Mouse (Mus musculus) midbrain, embryonic 15.5 days (tissue): Measurements from ENCODE around the gene Minos1. TPM values are rescaled to one million over a fixed set of nuclear protein-coding genes. Genes with fewer than 3 reads are reported as not detected.

ENCODE experiments used
- ATAC-seq: fragments of 200-750 bp; cut with Nextera tagmentation; replicated peaks from 2 replicates; pipeline ENCODE4 v1.8.0; 2017; ENCODE audit warnings: moderate TSS enrichment
- H3K27ac ChIP-seq: fragments of 300-500 bp; sonication (generic); 2 replicates; pipeline ENCODE4 v1.5.1; 2015; ENCODE audit warnings: mild to moderate bottlenecking, inconsistent platforms
- H3K27me3 ChIP-seq: fragments of 300-500 bp; sonication (generic); replicated peaks from 2 replicates; pipeline ENCODE4 v1.6.1; 2015; ENCODE audit warnings: inconsistent platforms
- H3K36me3 ChIP-seq: fragments of 300-500 bp; sonication (generic); replicated peaks from 2 replicates; pipeline ENCODE4 v1.6.1; 2015; ENCODE audit warnings: inconsistent platforms
- H3K4me1 ChIP-seq: fragments of 300-500 bp; sonication (generic); 2 replicates; pipeline ENCODE4 v1.6.1; 2015; ENCODE audit warnings: inconsistent platforms
- H3K4me2 ChIP-seq: fragments of 300-500 bp; sonication (generic); 2 replicates; pipeline ENCODE4 v1.6.1; 2015; ENCODE audit warnings: inconsistent platforms, mild to moderate bottlenecking, moderate library complexity
- H3K4me3 ChIP-seq: fragments of 300-500 bp; sonication (generic); 2 replicates; pipeline ENCODE4 v1.5.1; 2015; ENCODE audit warnings: mild to moderate bottlenecking, inconsistent platforms
- H3K9ac ChIP-seq: fragments of 300-500 bp; sonication (generic); 2 replicates; pipeline ENCODE4 v1.6.1; 2015; ENCODE audit warnings: mild to moderate bottlenecking, inconsistent platforms
- H3K9me3 ChIP-seq: fragments of 300-500 bp; sonication (generic); 2 replicates; pipeline ENCODE4 v1.6.1; 2016; ENCODE audit warnings: inconsistent platforms
- WGBS: fragments of 180-500 bp; shearing (Covaris S2); methylation state at CpG from one replicate; pipeline ENCODE4 v1.1.7; 2015; ENCODE audit warnings: mixed read lengths; 5-methylcytosine and 5-hydroxymethylcytosine counted together
- polyA plus RNA-seq: library from polyadenylated mRNA; unstranded; fragments of >200 nt; fragmentation: Nextera tagmentation; extraction: Ambion mirVana; gene quantifications from 2 replicates; pipeline ENCODE4 v1.2.1, GENCODE M21; 2015

Minos1 gene
- polyA plus RNA-seq, 1 experiment from 2014 or later, result 323 TPM

GRCm38 (mm10) chr4:139112482-139112881, 18.4 kb downstream of the Minos1 start:
- 67% methylated on average over 3 of the region's 3 CpGs for WGBS
- no peak for ATAC-seq
- H3K36me3 ChIP-seq, result no peaks in the 10 kb centered on the region
- H3K9ac ChIP-seq, result no peak overlapping the region
- H3K27ac ChIP-seq, result no peak overlapping the region
- peaks cover 17% of the 10 kb centered on the region for H3K4me1 ChIP-seq
- H3K4me3 ChIP-seq, result no peak overlapping the region
- no peaks in the 10 kb centered on the region for H3K27me3 ChIP-seq
- no peaks in the 10 kb centered on the region for H3K9me3 ChIP-seq
- H3K4me2 ChIP-seq, result no peak overlapping the region

- no peak overlapping the region for H3K9ac ChIP-seq
- H3K9me3 ChIP-seq, result no peaks in the 10 kb centered on the region
- no peaks in the 10 kb centered on the region for H3K27me3 ChIP-seq
- WGBS, result 63% methylated on average over 3 of the region's 3 CpGs
- no peak overlapping the region for H3K4me3 ChIP-seq
- no peak overlapping the region for H3K4me2 ChIP-seq
- no peaks in the 10 kb centered on the region for H3K36me3 ChIP-seq
- peaks cover 17% of the 10 kb centered on the region for H3K4me1 ChIP-seq
- H3K27ac ChIP-seq, result no peak overlapping the region
- ATAC-seq, result no peak
Measured at GRCm38 (mm10) chr4:139111421-139111820, 19.5 kb downstream of the Minos1 start.

DNA sequence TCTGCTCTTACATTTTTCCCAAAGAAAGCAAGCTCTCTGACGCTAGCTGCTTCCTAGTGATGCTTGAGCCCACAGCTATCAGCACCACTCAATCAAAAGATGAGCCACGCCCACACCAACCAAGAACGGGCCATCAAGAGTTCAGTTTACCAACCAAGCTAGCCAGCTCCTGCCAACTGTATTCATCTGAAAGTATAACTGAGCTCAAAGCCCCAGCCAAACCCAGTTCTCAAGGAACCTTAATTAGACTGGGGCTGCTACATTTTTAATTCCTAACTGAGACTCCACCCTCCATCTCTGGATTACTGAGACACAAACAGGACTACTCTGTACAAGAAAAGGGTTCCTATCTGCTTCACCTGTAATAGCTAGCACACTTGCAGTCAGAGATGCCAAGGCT, 20.1 kb downstream of the Minos1 start:
- H3K9me3 ChIP-seq, result no peaks in the 10 kb centered on the region
- H3K27ac ChIP-seq, result peak overlapping the region; percentile 29; the same call in 1 of the 2 replicates
- H3K36me3 ChIP-seq, result no peaks in the 10 kb centered on the region
- 74% methylated on average over 3 of the region's 3 CpGs for WGBS
- H3K9ac ChIP-seq, result no peak overlapping the region
- no peaks in the 10 kb centered on the region for H3K27me3 ChIP-seq
- peaks cover 17% of the 10 kb centered on the region for H3K4me1 ChIP-seq
- H3K4me3 ChIP-seq, result no peak overlapping the region
- no peak overlapping the region for H3K4me2 ChIP-seq
- no peak for ATAC-seq

GRCm38 (mm10) chr4:139105453-139105852, 25.5 kb downstream of the Minos1 start:
- WGBS, result 93% methylated on average over 1 of the region's 1 CpGs
- H3K27me3 ChIP-seq, result no peaks in the 10 kb centered on the region
- H3K4me1 ChIP-seq, result no peaks in the 10 kb centered on the region; the same call in 1 of the 2 replicates
- no peak overlapping the region for H3K4me3 ChIP-seq
- H3K27ac ChIP-seq, result no peak overlapping the region
- no peaks in the 10 kb centered on the region for H3K9me3 ChIP-seq
- ATAC-seq, result no peak
- H3K4me2 ChIP-seq, result no peak overlapping the region
- H3K36me3 ChIP-seq, result peaks cover 3% of the 10 kb centered on the region; the same call in 1 of the 2 replicates
- H3K9ac ChIP-seq, result no peak overlapping the region

GRCm38 (mm10) chr4:139101546-139101945, 29.4 kb downstream of the Minos1 start:
- no peaks in the 10 kb centered on the region for H3K27me3 ChIP-seq
- H3K4me2 ChIP-seq, result no peak overlapping the region
- ATAC-seq, result no peak
- H3K4me1 ChIP-seq, result no peaks in the 10 kb centered on the region; the same call in 1 of the 2 replicates
- no peak overlapping the region for H3K9ac ChIP-seq
- peaks cover 3% of the 10 kb centered on the region; the same call in 1 of the 2 replicates for H3K36me3 ChIP-seq
- 87% methylated on average over 6 of the region's 6 CpGs for WGBS
- no peak overlapping the region for H3K4me3 ChIP-seq
- H3K27ac ChIP-seq, result no peak overlapping the region
- H3K9me3 ChIP-seq, result no peaks in the 10 kb centered on the region

DNA sequence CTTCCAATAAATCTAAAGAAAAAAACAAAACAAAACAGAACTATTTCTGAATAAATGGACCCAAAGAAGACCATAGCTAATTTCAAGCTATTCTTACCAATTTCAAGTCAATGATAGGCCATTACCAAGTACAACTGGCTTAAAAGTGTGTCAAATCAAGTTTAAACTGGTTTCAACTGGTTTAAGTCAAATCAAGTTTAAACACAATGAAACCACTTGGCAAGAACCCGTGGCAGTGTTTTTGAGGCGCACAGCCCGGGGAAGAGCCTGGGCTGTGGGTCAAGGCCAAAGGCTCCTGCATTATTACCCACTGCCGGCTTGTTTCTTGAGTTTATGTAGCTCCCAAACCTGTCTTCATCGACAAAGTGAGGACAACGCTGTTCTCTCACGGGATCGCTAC, 30.6 kb downstream of the Minos1 start:
- Histone ChIP-seq H3K9me3 (no peaks in the 10 kb centered on the region), H3K4me3 (no peak overlapping the region), H3K27me3 (no peaks in the 10 kb centered on the region), H3K4me2 (no peak overlapping the region), H3K36me3 (peaks cover 3% of the 10 kb centered on the region; the same call in 1 of the 2 replicates), H3K9ac (no peak overlapping the region), H3K27ac (no peak overlapping the region), H3K4me1 (no peaks in the 10 kb centered on the region; the same call in 1 of the 2 replicates)
- ATAC-seq, result no peak
- WGBS, result 85% methylated on average over 8 of the region's 8 CpGs

DNA sequence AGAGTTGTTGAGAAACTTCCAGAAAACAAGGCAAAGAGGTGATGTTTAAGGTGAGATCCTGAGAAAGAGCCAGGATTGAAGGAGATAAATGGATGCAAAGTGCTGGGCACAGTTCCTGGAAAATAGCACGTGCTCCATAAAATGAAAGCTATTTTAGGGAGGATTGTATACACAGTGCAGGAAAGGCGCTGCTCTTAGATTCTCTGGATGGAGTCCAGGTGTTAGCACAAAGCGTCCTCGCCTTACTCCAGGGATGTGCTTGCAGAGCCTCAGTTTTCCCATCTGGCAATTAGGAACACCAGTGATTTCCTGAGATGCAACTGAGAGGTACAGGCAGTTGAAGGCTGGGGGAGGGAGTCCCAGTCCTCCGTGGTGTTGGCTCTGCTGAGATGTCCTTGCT, 34.7 kb downstream of the Minos1 start:
- Histone ChIP-seq H3K27ac (no peak overlapping the region), H3K27me3 (peaks cover 27% of the 10 kb centered on the region), H3K9me3 (no peaks in the 10 kb centered on the region), H3K4me1 (peaks cover 20% of the 10 kb centered on the region), H3K36me3 (no peaks in the 10 kb centered on the region), H3K9ac (no peak overlapping the region), H3K4me3 (no peak overlapping the region), H3K4me2 (no peak overlapping the region)
- WGBS, result 80% methylated on average over 5 of the region's 5 CpGs
- no peak for ATAC-seq

DNA sequence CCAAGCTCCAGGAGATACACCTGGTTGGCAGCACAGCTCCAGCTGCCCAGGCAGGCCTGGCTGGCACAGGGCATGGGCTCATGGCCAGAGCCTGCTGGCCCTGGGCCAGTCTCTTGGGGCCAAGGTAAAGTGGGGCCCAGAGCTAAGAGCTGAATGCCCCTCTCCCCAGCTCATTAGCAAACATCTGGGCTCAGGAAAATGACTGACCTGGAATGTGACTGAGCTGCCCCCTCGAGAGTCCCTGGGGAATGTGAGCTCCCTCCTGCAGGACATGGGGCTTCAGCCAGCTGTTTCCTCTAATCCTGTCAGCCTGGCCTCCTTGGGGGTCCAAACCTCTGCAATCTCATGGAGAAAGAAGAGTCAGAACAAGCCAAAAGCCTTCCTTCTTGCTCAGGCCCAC, 35.5 kb downstream of the Minos1 start:
- Histone ChIP-seq H3K36me3 (no peaks in the 10 kb centered on the region), H3K4me3 (no peak overlapping the region), H3K27me3 (peaks cover 35% of the 10 kb centered on the region), H3K27ac (no peak overlapping the region), H3K4me2 (no peak overlapping the region), H3K4me1 (peaks cover 21% of the 10 kb centered on the region), H3K9me3 (no peaks in the 10 kb centered on the region), H3K9ac (no peak overlapping the region)
- WGBS, result 50% methylated on average over 1 of the region's 1 CpGs
- ATAC-seq, result no peak

GRCm38 (mm10) chr4:139093196-139093530, 37.8 kb downstream of the Minos1 start:
- no peak for ATAC-seq
- Histone ChIP-seq H3K4me2 (peak overlapping the region; percentile 96), H3K9me3 (no peaks in the 10 kb centered on the region), H3K36me3 (no peaks in the 10 kb centered on the region), H3K27ac (no peak overlapping the region), H3K9ac (peak overlapping the region; percentile 52; the same call in 1 of the 2 replicates), H3K27me3 (peaks cover 35% of the 10 kb centered on the region), H3K4me1 (peaks cover 24% of the 10 kb centered on the region), H3K4me3 (peak overlapping the region; percentile 52)
- WGBS, result 21% methylated on average over 13 of the region's 13 CpGs

DNA sequence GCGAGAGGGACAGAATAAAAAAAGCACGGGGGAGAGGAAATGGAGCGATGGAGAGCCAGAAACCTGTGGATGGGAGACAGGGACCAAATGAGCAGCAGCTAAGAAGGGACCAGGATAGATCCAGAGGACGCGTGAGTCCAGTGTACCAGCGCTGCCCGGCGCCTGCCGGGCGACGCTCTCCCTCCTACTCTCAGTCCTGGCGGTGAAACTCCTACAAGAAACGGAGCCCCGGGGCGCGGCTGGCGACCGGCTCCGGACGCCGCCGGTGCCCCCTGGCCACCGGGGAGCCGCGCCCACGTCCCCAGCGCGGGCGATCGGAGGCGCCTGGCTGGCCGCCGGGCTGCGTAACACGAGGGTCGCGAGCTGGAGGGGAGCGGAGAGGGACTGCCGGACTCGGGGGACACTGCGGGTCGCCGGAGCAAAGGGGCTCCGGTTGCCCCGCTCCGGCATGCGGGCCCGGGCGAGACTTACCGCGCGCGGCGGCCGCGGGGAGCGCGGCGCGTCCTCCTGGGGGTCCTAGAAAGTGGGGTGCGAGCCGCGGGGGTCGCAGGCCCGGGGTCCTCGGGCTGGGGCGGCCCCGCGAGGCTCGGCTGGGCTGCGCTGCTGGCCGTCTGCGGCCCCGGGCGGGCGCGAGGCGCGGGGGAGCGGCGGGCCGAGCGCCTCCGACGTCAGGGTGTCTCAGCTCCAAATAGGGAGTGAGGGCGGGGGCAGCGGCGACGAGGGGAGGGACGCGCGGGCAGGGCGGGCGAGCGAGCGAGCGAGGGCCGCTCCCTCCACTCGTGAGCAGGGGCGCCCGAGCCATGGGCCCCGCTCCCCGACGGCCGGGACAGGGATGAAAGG, 38.3 kb downstream of the Minos1 start, which contains the start of gene Nbl1:
TSS of gene Nbl1 (minus strand) at position 638 of the 840 bp plus-strand sequence.
- H3K4me3 ChIP-seq, result peak within 1 kb of the TSS; percentile 52
- no peak for ATAC-seq
- peak within 1 kb of the TSS; percentile 55; the same call in 1 of the 2 replicates for H3K27ac ChIP-seq
- H3K4me2 ChIP-seq, result peak within 1 kb of the TSS; percentile 96
- no peaks in the 10 kb centered on the region for H3K9me3 ChIP-seq
- H3K4me1 ChIP-seq, result peaks cover 24% of the 10 kb centered on the region
- peaks cover 36% of the 10 kb centered on the region for H3K27me3 ChIP-seq
- H3K9ac ChIP-seq, result peak within 1 kb of the TSS; percentile 52
- H3K36me3 ChIP-seq, result no peaks in the 10 kb centered on the region
- under 1% methylated on average over 90 of the region's 105 CpGs for WGBS

GRCm38 (mm10) chr4:139091478-139092355, 39.2 kb downstream of the Minos1 start:
- no peaks in the 10 kb centered on the region for H3K36me3 ChIP-seq
- H3K4me1 ChIP-seq, result peaks cover 24% of the 10 kb centered on the region
- H3K9ac ChIP-seq, result peak overlapping the region; percentile 52
- H3K4me3 ChIP-seq, result peak overlapping the region; percentile 52
- H3K4me2 ChIP-seq, result peak overlapping the region; percentile 96
- no peaks in the 10 kb centered on the region for H3K9me3 ChIP-seq
- H3K27ac ChIP-seq, result peak overlapping the region; percentile 55; the same call in 1 of the 2 replicates
- 2% methylated on average over 28 of the region's 28 CpGs for WGBS
- peak; percentile 48 for ATAC-seq
- peaks cover 39% of the 10 kb centered on the region for H3K27me3 ChIP-seq

GRCm38 (mm10) chr4:139091066-139091465, 39.8 kb downstream of the Minos1 start:
- Histone ChIP-seq H3K4me2 (peak overlapping the region; percentile 96; the same call in 1 of the 2 replicates), H3K9me3 (no peaks in the 10 kb centered on the region), H3K9ac (no peak overlapping the region), H3K36me3 (no peaks in the 10 kb centered on the region), H3K27ac (0 out of 2 replicates have a peak overlapping the region, but pooled peaks have one; percentile 20), H3K27me3 (peaks cover 39% of the 10 kb centered on the region), H3K4me1 (peaks cover 24% of the 10 kb centered on the region), H3K4me3 (no peak overlapping the region)
- ATAC-seq, result no peak
- WGBS, result 32% methylated on average over 7 of the region's 7 CpGs
